Mouse (Mus musculus) spleen, adult 2 months (tissue): ENCODE data around the gene C3ar1.

Source experiments
- CTCF ChIP-seq: fragments of 200-500 bp; IDR thresholded peaks from 2 replicates; pipeline ENCODE4 v1.5.1; 2011; ENCODE audit warnings: mild to moderate bottlenecking, inconsistent platforms; ENCODE audit not compliant: insufficient read depth, insufficient read length, insufficient replicate concordance; ENCODE audit errors: extremely low read depth
- POLR2A ChIP-seq: fragments of 200-500 bp; IDR thresholded peaks from 2 replicates; pipeline ENCODE4 v1.6.1; 2011; ENCODE audit warnings: low read depth, low read length, inconsistent platforms

GRCm38 (mm10) chr6:122800640-122801300 is 55.2 kb downstream of the C3ar1 start:
- no peak for TF ChIP-seq CTCF
- TF ChIP-seq POLR2A, result no peak
